Mouse (Mus musculus) liver, adult (tissue): ENCODE measurements around the gene Gins2.

Experiments
- GATA4 ChIP-seq: IDR thresholded peaks from 2 replicates; pipeline ENCODE4 v1.6.1; 2014; ENCODE audit warnings: mild to moderate bottlenecking, low read length; ENCODE audit not compliant: insufficient replicate concordance

Gene Gins2

GRCm38 (mm10) chr8:120588908-120589771 lies at the start of gene Gins2:
TSS of gene Gins2 (minus strand) at chr8:120589304.
- peak; percentile 9; the same call in 1 of the 2 replicates for TF ChIP-seq GATA4

DNA sequence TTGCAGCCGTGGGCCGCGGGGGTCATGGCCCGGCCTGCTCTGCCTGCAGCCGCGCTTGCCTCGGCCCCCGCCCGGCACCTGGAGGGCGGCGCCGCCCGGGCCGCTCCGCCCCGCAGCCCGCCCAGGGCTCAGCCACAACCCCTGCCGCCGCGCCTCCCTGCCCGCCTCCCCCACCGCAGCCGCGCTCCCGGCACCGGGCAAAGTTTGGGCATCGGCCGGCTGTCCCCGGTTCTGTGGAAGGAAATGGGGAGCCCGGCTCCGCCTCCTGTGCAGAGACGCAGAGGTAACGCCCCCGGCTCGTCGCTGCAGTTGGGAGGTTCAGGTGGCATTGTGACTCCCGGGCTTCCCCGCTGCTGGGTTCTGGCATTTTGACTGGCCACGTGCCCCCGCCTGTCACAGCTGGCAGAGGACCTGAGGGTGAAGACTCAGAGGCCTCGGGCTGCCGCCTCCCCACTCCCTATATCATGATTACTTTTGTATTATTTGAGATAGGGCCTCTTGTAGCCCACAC lies 45.3 kb upstream of the Gins2 start:
- no peak for TF ChIP-seq GATA4

DNA sequence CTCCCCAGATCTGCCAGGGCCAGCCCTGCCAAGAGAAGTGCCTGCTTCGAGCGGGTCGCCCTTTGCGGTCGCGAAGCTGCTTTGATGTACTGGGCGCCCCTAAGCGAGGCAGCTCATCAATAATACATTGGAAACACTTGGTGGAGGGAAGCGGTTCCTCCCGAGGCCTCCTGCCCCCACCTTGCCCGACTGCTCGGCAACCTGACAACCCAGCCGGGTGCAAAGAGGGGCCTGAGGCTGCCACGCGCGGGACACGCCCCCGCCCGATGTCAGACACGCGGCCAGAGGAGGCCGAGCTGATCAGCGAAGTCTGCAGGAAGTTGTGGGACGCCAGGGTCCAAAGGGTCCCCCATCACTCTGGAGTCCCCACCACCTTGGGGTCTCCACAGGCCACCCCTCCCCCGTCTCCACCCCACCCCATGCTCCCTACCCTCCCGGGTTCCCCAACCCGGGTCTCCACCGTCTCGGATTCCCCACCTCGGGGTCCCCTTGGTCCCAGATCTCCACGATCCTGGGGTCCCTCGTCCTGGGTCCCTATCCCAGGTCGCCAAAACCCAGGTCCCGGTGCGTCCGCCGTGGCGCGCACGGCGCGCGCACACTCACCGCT lies 44.7 kb upstream of the Gins2 start:
- TF ChIP-seq GATA4, result no peak

DNA sequence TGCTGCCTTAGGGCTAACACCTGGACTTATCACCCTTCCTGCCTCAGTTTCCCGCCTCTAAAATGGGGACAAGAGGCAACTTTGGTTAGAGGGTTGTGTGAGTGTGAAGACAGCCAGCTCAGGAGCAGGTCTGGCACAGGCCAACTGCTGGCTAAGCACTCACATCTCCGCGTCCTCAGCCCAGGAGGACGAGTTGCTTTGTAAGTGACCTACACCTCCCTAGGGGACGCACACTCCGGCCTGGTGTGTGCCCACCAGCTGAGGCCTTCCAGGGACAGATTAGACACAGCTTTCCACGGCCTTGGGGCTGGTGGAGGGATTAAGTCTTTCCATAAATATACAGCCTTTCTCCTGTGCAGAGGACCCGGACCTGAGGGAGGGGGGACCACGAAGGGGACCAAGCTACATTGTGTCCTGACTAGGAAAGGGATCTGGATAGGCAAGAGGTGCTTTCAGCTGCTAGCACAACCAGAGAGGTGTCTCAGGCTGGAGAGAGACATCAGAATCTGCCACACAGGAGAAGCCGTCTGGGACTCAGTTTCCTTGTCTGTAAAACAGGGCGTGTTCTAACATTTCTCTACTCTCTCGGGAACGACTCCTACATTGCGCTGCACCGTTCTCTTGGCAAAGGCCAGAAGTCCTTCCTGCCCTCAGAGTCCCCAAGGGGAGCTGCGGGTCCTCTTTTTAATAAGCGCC lies 44.0 kb upstream of the Gins2 start:
- no peak for TF ChIP-seq GATA4

DNA sequence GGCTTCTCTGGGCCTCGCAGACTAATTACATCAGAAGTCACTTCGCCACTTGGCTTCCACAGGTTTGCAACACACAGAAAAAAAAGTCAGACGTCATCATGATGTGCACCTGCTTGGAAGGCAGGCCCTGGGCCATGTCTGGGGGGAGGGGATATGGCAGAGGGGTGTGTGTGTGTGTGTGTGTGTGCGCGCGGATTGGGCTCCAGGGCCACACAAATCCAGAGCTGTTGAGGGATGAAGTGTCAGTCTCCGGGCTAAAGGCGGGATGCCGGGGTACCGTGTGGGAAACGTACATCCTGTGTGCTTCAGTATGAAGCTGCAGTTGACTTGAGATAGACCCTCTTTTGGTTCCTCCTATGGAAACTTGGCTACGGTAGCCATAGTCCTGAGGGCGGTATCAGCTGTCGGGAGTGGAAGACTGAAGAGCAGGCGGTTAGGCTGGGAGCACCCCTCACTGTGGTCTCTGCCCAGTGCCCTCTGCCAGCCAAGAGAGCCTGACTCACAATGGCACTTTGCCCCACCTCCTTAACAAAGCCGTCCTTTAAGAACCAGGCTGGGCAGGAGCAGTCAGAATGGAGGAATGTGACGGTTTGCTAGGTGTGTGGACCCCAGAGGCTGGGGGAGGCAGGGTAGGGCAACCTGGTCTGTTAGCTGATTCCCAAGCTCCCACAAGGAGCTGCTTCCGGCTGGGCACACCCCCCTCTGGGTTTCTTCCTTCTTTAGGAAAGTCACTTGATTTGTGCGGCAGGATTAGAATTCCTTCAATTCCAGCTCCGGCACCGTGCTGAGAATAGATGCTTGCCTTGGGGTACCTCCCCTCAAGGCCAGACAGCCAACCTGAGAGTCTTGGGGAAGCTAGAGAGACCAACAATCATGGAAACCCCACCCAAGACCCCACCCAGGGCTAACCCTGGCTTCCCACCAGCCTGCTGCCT lies 42.6 kb upstream of the Gins2 start:
- TF ChIP-seq GATA4, result no peak

DNA sequence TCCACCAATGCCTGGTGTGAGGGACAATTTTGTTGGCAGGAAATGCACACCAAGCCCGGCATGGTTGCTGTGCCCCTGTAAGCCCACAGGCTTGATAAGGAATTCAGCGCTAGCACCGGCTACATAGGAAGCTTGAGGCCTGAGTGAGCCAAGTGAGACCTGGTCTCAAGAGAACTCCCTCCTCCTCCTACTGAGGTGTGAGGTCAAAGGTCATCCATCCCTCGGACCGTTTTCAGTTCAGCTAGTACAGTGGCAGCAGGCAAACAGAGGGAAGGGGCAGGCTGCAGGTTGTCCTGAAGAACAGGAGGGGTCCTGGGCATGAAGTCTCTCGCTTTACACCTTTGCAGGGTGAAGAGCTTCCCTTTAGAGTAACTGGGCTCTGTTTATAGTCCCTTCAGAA lies 41.7 kb upstream of the Gins2 start:
- TF ChIP-seq GATA4, result no peak

DNA sequence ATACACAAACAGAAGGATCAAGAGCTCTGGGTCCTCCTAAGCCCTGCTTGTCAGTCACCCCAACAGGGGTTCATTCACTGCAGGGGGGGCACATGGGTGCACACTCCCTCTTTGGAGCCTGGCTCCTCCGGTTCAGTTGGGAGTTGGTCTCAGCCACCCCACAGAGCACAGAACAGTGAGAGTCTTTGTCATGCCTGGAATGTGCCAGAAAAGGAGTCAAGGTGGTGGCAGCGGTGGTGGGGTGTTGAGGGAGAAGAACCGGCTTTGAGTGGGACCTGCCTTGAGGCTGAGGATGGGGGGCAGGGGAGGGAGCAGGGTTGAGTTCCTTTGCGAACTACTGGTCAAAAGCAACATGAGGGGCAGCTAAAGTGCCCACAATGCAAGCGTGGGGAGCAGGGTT lies 40.9 kb upstream of the Gins2 start:
- TF ChIP-seq GATA4, result no peak

- no peak for TF ChIP-seq GATA4
Observed at GRCm38 (mm10) chr8:120627298-120627697, 38.2 kb upstream of the Gins2 start.

DNA sequence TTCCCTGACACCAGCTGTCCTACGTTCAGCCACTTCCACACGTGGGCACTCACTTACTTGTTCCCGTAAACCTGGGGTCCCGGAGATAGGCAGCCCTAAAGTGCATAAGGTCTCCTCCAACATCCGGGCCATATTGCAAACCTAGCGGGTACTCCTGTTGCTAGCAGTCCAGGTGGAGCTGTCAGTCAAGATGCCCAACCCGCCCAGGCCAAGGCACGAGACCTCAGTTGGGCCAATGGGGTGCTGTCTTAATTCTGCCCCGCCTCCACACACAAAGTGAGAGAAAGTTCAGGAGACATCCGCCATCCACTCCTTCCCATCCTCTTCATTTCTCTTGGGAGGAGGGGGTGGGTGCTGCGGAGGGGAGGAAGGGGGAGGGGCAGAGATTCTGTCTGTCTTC lies 37.4 kb upstream of the Gins2 start:
- TF ChIP-seq GATA4, result no peak

- no peak for TF ChIP-seq GATA4
Observed at GRCm38 (mm10) chr8:120623608-120624007, 34.5 kb upstream of the Gins2 start.

- TF ChIP-seq GATA4, result no peak
Observed at GRCm38 (mm10) chr8:120622161-120622560, 33.1 kb upstream of the Gins2 start.

GRCm38 (mm10) chr8:120620441-120620840 lies 31.3 kb upstream of the Gins2 start:
- TF ChIP-seq GATA4, result no peak

DNA sequence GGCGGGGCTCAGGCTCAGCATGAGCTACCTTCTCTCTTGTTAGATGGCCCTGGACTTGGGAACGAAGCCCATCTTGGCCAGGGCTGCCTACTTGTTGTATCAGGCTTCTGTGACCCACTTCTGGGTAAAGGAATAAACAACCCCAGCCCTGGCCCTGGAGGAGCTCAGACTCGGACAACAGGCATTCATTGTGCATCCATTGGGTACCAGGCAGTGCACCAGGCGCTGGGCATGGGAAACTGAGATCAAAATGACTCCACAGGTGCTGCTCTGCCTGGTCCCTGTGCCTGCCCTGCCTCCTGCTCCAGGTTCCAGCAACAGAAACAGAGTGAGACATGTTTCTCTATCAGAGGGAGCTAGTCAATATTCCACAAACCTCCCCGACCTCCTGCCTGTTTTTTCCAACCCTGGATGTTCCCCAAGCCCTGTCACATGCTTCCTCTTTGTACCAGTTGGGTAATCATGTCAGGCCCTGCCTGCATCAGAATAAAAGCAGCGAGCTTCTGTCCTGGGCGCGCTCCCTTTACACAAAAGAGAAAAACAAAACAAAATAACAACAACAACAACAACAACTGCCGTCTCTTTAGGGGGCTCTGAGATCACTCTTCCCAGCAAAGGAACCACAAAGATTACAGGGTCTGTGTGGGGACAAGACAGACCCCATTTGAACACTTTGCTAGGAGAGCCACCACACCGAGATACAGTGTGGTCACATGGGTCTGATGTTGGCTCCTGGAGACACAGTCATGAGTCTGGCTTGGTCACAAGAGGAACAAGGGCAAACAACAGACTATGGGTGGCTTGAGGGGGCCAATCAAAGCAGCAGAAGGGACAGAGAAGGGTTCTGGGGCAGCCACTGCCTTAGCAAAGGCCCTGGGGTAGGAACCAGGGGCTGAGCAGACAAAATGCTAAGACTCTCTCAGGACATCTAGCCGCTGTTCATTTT lies 30.4 kb upstream of the Gins2 start:
- no peak for TF ChIP-seq GATA4

DNA sequence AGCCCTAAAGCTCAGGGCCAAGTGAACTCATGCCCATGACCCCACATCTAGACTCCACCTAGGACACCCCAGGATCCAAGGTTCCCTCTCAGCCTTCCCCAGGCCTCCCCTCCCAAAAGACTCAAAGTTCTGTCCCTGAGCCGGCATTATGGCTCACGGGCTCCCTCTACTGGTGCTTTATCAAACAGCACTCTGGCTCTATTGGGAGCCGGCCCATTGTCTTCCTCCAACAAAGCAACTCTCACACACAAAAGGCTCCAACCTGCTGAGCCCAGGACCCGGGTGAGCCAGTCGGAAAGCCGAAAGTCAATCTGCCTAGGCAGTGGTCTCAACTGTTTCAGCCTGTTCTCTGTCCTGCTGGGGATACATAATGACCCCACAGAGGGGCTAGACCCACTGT lies 29.0 kb upstream of the Gins2 start:
- no peak for TF ChIP-seq GATA4
